Mouse (Mus musculus) limb, embryonic 12.5 days (tissue): ENCODE measurements around the gene Tmem145. TPM values are rescaled to one million over a fixed set of nuclear protein-coding genes. Genes with fewer than 3 reads are reported as not detected.
A peak's percentile ranks its signal among the peaks of the same experiment; 100 is the strongest.

ENCODE experiments used
- ATAC-seq: fragments of 200-750 bp; cut with Nextera tagmentation; 2 replicates; pipeline ENCODE4 v1.8.0; 2017; ENCODE audit warnings: low read depth, moderate TSS enrichment; ENCODE audit not compliant: insufficient number of reproducible peaks, insufficient read depth, low FRiP score, low TSS enrichment
- H3K27ac ChIP-seq: fragments of 300-500 bp; sonication (generic); 2 replicates; pipeline ENCODE4 v1.5.1; 2016; ENCODE audit warnings: mild to moderate bottlenecking, moderate library complexity
- H3K27me3 ChIP-seq: fragments of 300-500 bp; sonication (generic); 2 replicates; pipeline ENCODE4 v1.6.1; 2016; ENCODE audit warnings: mild to moderate bottlenecking, moderate library complexity
- H3K36me3 ChIP-seq: fragments of 300-500 bp; sonication (generic); 2 replicates; pipeline ENCODE4 v1.6.1; 2016; ENCODE audit warnings: mild to moderate bottlenecking, moderate library complexity
- H3K4me1 ChIP-seq: fragments of 300-500 bp; sonication (generic); replicated peaks from 2 replicates; pipeline ENCODE4 v1.6.1; 2016
- H3K4me2 ChIP-seq: fragments of 300-500 bp; sonication (generic); 2 replicates; pipeline ENCODE4 v1.6.1; 2016; ENCODE audit warnings: mild to moderate bottlenecking, moderate library complexity
- H3K4me3 ChIP-seq: fragments of 300-500 bp; sonication (generic); replicated peaks from 2 replicates; pipeline ENCODE4 v1.5.1; 2016; ENCODE audit warnings: mild to moderate bottlenecking
- H3K9ac ChIP-seq: fragments of 300-500 bp; sonication (generic); replicated peaks from 2 replicates; pipeline ENCODE4 v1.6.1; 2016; ENCODE audit warnings: mild to moderate bottlenecking, moderate library complexity
- H3K9me3 ChIP-seq: fragments of 300-500 bp; sonication (generic); 2 replicates; pipeline ENCODE4 v1.6.1; 2016; ENCODE audit warnings: mild to moderate bottlenecking, moderate library complexity
- WGBS: fragments of 180-500 bp; shearing (Covaris S2); methylation state at CpG from one replicate; pipeline ENCODE4 v1.1.7; 2016; 5-methylcytosine and 5-hydroxymethylcytosine counted together
- polyA plus RNA-seq: library from polyadenylated mRNA; unstranded; fragments of >200 nt; fragmentation: Nextera tagmentation; extraction: Ambion mirVana; gene quantifications from 2 replicates; pipeline ENCODE4 v1.2.1, GENCODE M21; 2016

Gene Tmem145
- polyA plus RNA-seq, 1 experiment from 2014 or later, result 1.1 TPM

- Histone ChIP-seq H3K27ac (no peak overlapping the region), H3K9ac (no peak overlapping the region), H3K27me3 (no peaks in the 10 kb centered on the region), H3K4me2 (no peak overlapping the region), H3K36me3 (peaks cover 91% of the 10 kb centered on the region), H3K4me3 (no peak overlapping the region), H3K4me1 (no peaks in the 10 kb centered on the region), H3K9me3 (0 out of 2 replicates have a peak, but pooled peaks cover 4% of the 10 kb centered on the region)
- ATAC-seq, result peak; percentile 50
- WGBS, result 45% methylated on average over 16 of the region's 16 CpGs
Measured at GRCm38 (mm10) chr7:25333596-25334307, 27.8 kb downstream of the Tmem145 start.

- H3K36me3 ChIP-seq, result peaks cover 90% of the 10 kb centered on the region
- WGBS, result 90% methylated on average over 12 of the region's 12 CpGs
- ATAC-seq, result no peak
Measured at GRCm38 (mm10) chr7:25334472-25334871, 28.6 kb downstream of the Tmem145 start.

GRCm38 (mm10) chr7:25339329-25339728 is 33.4 kb downstream of the Tmem145 start:
- Histone ChIP-seq H3K4me3 (no peak overlapping the region), H3K9me3 (0 out of 2 replicates have a peak, but pooled peaks cover 4% of the 10 kb centered on the region), H3K27ac (no peak overlapping the region), H3K4me2 (no peak overlapping the region), H3K4me1 (no peaks in the 10 kb centered on the region), H3K36me3 (peaks cover 94% of the 10 kb centered on the region), H3K27me3 (no peaks in the 10 kb centered on the region), H3K9ac (no peak overlapping the region)
- WGBS, result 91% methylated on average over 9 of the region's 9 CpGs
- ATAC-seq, result no peak

More at GRCm38 (mm10) chr7:25334472-25334871, 28.6 kb downstream of the Tmem145 start:
- H3K4me2 ChIP-seq, result no peak overlapping the region
- no peaks in the 10 kb centered on the region for H3K4me1 ChIP-seq
- no peak overlapping the region for H3K9ac ChIP-seq
- no peak overlapping the region for H3K4me3 ChIP-seq
- H3K9me3 ChIP-seq, result 0 out of 2 replicates have a peak, but pooled peaks cover 4% of the 10 kb centered on the region
- no peaks in the 10 kb centered on the region for H3K27me3 ChIP-seq
- H3K27ac ChIP-seq, result no peak overlapping the region

- Histone ChIP-seq H3K4me2 (no peak overlapping the region), H3K9me3 (0 out of 2 replicates have a peak, but pooled peaks cover 4% of the 10 kb centered on the region), H3K9ac (no peak overlapping the region), H3K4me3 (no peak overlapping the region), H3K36me3 (peaks cover 93% of the 10 kb centered on the region), H3K4me1 (no peaks in the 10 kb centered on the region), H3K27me3 (no peaks in the 10 kb centered on the region), H3K27ac (no peak overlapping the region)
- ATAC-seq, result no peak
- 82% methylated on average over 20 of the region's 20 CpGs for WGBS
Measured at GRCm38 (mm10) chr7:25341000-25341784, 35.3 kb downstream of the Tmem145 start.

- Histone ChIP-seq H3K36me3 (peaks cover 98% of the 10 kb centered on the region), H3K4me2 (no peak overlapping the region), H3K9me3 (peaks cover 19% of the 10 kb centered on the region), H3K27me3 (no peaks in the 10 kb centered on the region), H3K9ac (no peak overlapping the region), H3K4me3 (no peak overlapping the region), H3K27ac (no peak overlapping the region), H3K4me1 (no peaks in the 10 kb centered on the region)
- no peak for ATAC-seq
- WGBS, result 86% methylated on average over 8 of the region's 8 CpGs
Measured at GRCm38 (mm10) chr7:25348861-25349260, 43.0 kb downstream of the Tmem145 start.

GRCm38 (mm10) chr7:25358721-25359206 is 52.9 kb downstream of the Tmem145 start:
- 84% methylated on average over 19 of the region's 19 CpGs for WGBS
- no peak overlapping the region for H3K4me2 ChIP-seq
- ATAC-seq, result no peak
- H3K27me3 ChIP-seq, result no peaks in the 10 kb centered on the region
- H3K4me3 ChIP-seq, result no peak overlapping the region
- peaks cover 98% of the 10 kb centered on the region for H3K36me3 ChIP-seq
- no peak overlapping the region for H3K27ac ChIP-seq
- H3K9ac ChIP-seq, result no peak overlapping the region
- no peaks in the 10 kb centered on the region for H3K4me1 ChIP-seq
- H3K9me3 ChIP-seq, result no peaks in the 10 kb centered on the region

- WGBS, result 88% methylated on average over 19 of the region's 19 CpGs
- H3K36me3 ChIP-seq, result peaks cover 69% of the 10 kb centered on the region
- H3K4me2 ChIP-seq, result no peak overlapping the region
Measured at GRCm38 (mm10) chr7:25363151-25363550, 57.2 kb downstream of the Tmem145 start.

GRCm38 (mm10) chr7:25363632-25364031 is 57.7 kb downstream of the Tmem145 start:
- H3K27ac ChIP-seq, result no peak overlapping the region
- no peak overlapping the region for H3K4me3 ChIP-seq
- H3K27me3 ChIP-seq, result peaks cover 38% of the 10 kb centered on the region
- H3K4me2 ChIP-seq, result no peak overlapping the region
- peaks cover 64% of the 10 kb centered on the region for H3K36me3 ChIP-seq
- no peaks in the 10 kb centered on the region for H3K9me3 ChIP-seq
- H3K9ac ChIP-seq, result no peak overlapping the region
- peaks cover 23% of the 10 kb centered on the region for H3K4me1 ChIP-seq
- WGBS, result 91% methylated on average over 17 of the region's 17 CpGs
- no peak for ATAC-seq

More at GRCm38 (mm10) chr7:25363151-25363550, 57.2 kb downstream of the Tmem145 start:
- no peak overlapping the region for H3K9ac ChIP-seq
- H3K27me3 ChIP-seq, result peaks cover 33% of the 10 kb centered on the region
- H3K9me3 ChIP-seq, result no peaks in the 10 kb centered on the region
- no peak overlapping the region for H3K27ac ChIP-seq
- peaks cover 23% of the 10 kb centered on the region for H3K4me1 ChIP-seq
- ATAC-seq, result no peak
- no peak overlapping the region for H3K4me3 ChIP-seq

Other genes starting within 250 kb of the Tmem145 start
- gene Grik5, start 233.8 kb upstream of the Tmem145 start, polyA plus RNA-seq, result 12.4 and 15.0 TPM in 2 replicates
- 39.5 and 40.9 TPM in 2 replicates for gene Zfp574, start 233.5 kb upstream of the Tmem145 start, polyA plus RNA-seq
- 2.7 and 2.9 TPM in 2 replicates for gene Pou2f2, start 126.4 kb upstream of the Tmem145 start, polyA plus RNA-seq
- 12.2 and 13.6 TPM in 2 replicates for gene Dedd2, start 85.5 kb upstream of the Tmem145 start, polyA plus RNA-seq
- 3.1 and 3.4 TPM in 2 replicates for gene Zfp526, start 84.7 kb upstream of the Tmem145 start, polyA plus RNA-seq
- gene Gsk3a, start 68.3 kb upstream of the Tmem145 start, polyA plus RNA-seq, result 16.9 and 19.4 TPM in 2 replicates
- 22.3 and 24.3 TPM in 2 replicates for gene Erf, start 55.3 kb upstream of the Tmem145 start, polyA plus RNA-seq
- gene Cic, start 38.4 kb upstream of the Tmem145 start, polyA plus RNA-seq, result 34.9 and 38.7 TPM in 2 replicates
- 288 and 295 TPM in 2 replicates for gene Pafah1b3, start 8.1 kb upstream of the Tmem145 start, polyA plus RNA-seq
- 0.66 and 0.86 TPM in 2 replicates for gene Prr19, start 4.7 kb upstream of the Tmem145 start, polyA plus RNA-seq
- gene Megf8, start 11.1 kb downstream of the Tmem145 start, polyA plus RNA-seq, result 21.6 and 21.7 TPM in 2 replicates
- gene Cnfn, start 63.6 kb downstream of the Tmem145 start, polyA plus RNA-seq, result not detected in 2 replicates
- 11.9 and 12.1 TPM in 2 replicates for gene Lipe, start 92.6 kb downstream of the Tmem145 start, polyA plus RNA-seq
- 0.29 and 0.58 TPM in 2 replicates for gene Cxcl17, start 106.8 kb downstream of the Tmem145 start, polyA plus RNA-seq
- gene Ceacam1, start 171.5 kb downstream of the Tmem145 start, polyA plus RNA-seq, result 0.79 TPM in 2 replicates
- gene Ceacam2, start 233.8 kb downstream of the Tmem145 start, polyA plus RNA-seq, result 0.09 and 0.34 TPM in 2 replicates